Mouse (Mus musculus) embryo, embryonic 11 days (tissue): Measurements from ENCODE around the gene Tfip11.

Source experiments
- DNase-seq: peaks from one replicate; pipeline ENCODE4 v3.0.0-alpha.2; 2015

The Tfip11 gene

GRCm38 (mm10) chr5:112325546-112326445 is at the start of gene Tfip11:
TSS of gene Tfip11 (plus strand) at chr5:112326358.
- peak; percentile 98 for DNase-seq

- DNase-seq = no peak
These were observed 49.2 kb upstream of the Tfip11 start for GRCm38 (mm10) chr5:112276907-112277348.

- no peak for DNase-seq
These were observed 48.2 kb upstream of the Tfip11 start for GRCm38 (mm10) chr5:112277906-112278470.

GRCm38 (mm10) chr5:112279181-112280021 is 46.8 kb upstream of the Tfip11 start:
- DNase-seq = no peak

GRCm38 (mm10) chr5:112280151-112280550 is 46.0 kb upstream of the Tfip11 start:
- DNase-seq = no peak

- DNase-seq = no peak
These were observed 45.1 kb upstream of the Tfip11 start for GRCm38 (mm10) chr5:112280863-112281660.

GRCm38 (mm10) chr5:112281676-112282075 is 44.5 kb upstream of the Tfip11 start:
- no peak for DNase-seq

GRCm38 (mm10) chr5:112282123-112282779 is 43.9 kb upstream of the Tfip11 start:
- no peak for DNase-seq

- no peak for DNase-seq
These were observed 43.2 kb upstream of the Tfip11 start for GRCm38 (mm10) chr5:112282780-112283482.

GRCm38 (mm10) chr5:112283543-112284202 is 42.5 kb upstream of the Tfip11 start:
- DNase-seq = no peak

GRCm38 (mm10) chr5:112284203-112284582 is 42.0 kb upstream of the Tfip11 start:
- no peak for DNase-seq

- DNase-seq = no peak
These were observed 40.5 kb upstream of the Tfip11 start for GRCm38 (mm10) chr5:112285548-112286085.

GRCm38 (mm10) chr5:112286608-112286983 is 39.6 kb upstream of the Tfip11 start:
- no peak for DNase-seq

GRCm38 (mm10) chr5:112286984-112287641 is 39.0 kb upstream of the Tfip11 start:
- no peak for DNase-seq

GRCm38 (mm10) chr5:112287652-112288051 is 38.5 kb upstream of the Tfip11 start:
- no peak for DNase-seq

- DNase-seq = no peak
These were observed 37.7 kb upstream of the Tfip11 start for GRCm38 (mm10) chr5:112288193-112289141.

- no peak for DNase-seq
These were observed 36.9 kb upstream of the Tfip11 start for GRCm38 (mm10) chr5:112289236-112289635.

- DNase-seq = no peak
These were observed 36.2 kb upstream of the Tfip11 start for GRCm38 (mm10) chr5:112289819-112290535.
